8 mouse cellular contexts compared by ENCODE assay signal in the genomic region with DNA sequence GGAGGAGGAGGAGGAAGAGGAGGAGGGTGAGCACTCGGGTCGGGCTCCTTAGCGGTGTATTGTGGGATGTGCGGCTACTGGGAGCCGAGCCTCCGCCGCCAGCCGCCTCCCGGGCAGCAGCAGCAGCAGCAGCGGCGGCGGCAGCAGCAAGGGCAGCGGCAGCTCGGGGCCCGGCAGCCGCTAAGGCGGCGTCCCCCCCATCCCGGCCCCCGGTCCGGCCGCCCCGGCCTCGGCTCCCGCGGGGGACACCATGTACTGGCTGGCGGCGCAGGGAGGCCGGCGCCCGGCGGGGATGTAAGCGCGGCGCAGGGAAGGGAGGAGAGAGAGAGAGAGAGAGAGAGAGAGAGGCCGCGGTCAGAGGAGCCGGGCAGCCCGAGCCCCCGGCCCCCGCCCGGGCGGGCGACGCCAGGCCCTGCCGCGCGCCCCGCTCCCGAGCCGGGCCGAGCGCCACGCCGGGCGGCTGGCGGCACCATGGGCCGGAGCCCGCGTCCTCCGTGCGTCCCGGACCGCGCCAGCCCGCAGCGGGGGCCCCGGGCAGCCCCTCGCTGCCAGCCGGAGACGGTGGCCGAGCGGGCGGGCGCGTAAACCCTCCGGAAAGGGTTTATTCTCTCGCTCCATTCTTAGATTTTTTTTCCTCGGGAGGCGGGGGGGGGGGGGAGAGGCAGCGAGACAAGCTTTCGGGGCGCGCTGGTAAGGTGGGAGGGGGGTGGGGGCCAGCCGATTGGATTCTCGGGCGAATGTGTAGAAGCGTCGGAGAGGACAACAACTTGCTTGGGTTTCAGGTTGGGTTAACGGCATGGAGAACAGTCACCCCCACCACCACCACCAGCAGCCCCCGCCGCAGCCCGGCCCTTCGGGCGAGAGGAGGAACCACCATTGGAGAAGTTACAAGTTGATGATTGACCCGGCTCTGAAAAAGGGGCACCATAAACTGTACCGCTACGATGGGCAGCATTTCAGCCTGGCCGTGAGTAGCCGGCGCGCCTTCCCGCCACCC. TPM values are rescaled to one million over a fixed set of nuclear protein-coding genes. Genes with fewer than 3 reads are reported as not detected.
DNase-seq lines count a peak whose midpoint lies in the region; ATAC-seq and TF ChIP-seq lines count a peak whose summit lies in the region.

A gene (plus strand): TSS at position 33 of the 997 bp plus-strand sequence.

- TF ChIP-seq POLR2A in testis, adult 2 months (IDR thresholded peaks at IDR 0.05; ENCODE audit: control insufficient read depth, low read depth, low read length): 0 out of 2 replicates have a peak, but pooled peaks have one; percentile 3

- no peaks in the 10 kb centered on the region for H3K9me3 ChIP-seq in intestine, embryonic 14.5 days (ENCODE audit: control insufficient read depth, low read length)
- H3K9me3 ChIP-seq in limb, embryonic 15.5 days: no peaks in the 10 kb centered on the region

- peak within 1 kb of the TSS; percentile 99 for H3K9ac ChIP-seq in intestine, embryonic 14.5 days (ENCODE audit: low read length)
- peak within 1 kb of the TSS; percentile 100 for H3K9ac ChIP-seq in limb, embryonic 15.5 days

- peak within 1 kb of the TSS; percentile 100 for H3K4me2 ChIP-seq in intestine, embryonic 14.5 days (ENCODE audit: low read length)
- peak within 1 kb of the TSS; percentile 94 for H3K4me2 ChIP-seq in limb, embryonic 15.5 days

- no peak for TF ChIP-seq CTCF in testis, adult 2 months (IDR thresholded peaks at IDR 0.05; ENCODE audit: control insufficient read depth, insufficient read depth, insufficient replicate concordance, low read depth, low read length)

- no peaks in the 10 kb centered on the region for H3K27me3 ChIP-seq in testis, adult 2 months (ENCODE audit: control insufficient read depth, insufficient read depth, low read length)
- H3K27me3 ChIP-seq in intestine, embryonic 14.5 days (replicated peaks; ENCODE audit: control insufficient read depth, insufficient read depth, low read length): no peaks in the 10 kb centered on the region
- no peaks in the 10 kb centered on the region for H3K27me3 ChIP-seq in limb, embryonic 15.5 days

- peak within 1 kb of the TSS; percentile 94 for H3K27ac ChIP-seq in testis, adult 2 months (ENCODE audit: control insufficient read depth, insufficient read depth, low read depth, low read length)
- H3K27ac ChIP-seq in intestine, embryonic 14.5 days (ENCODE audit: low read depth): peak within 1 kb of the TSS; percentile 100
- peak within 1 kb of the TSS; percentile 99 for H3K27ac ChIP-seq in limb, embryonic 15.5 days

- no peak for ATAC-seq in intestine, embryonic 14.5 days (replicated peaks; ENCODE audit: low FRiP score, low TSS enrichment, low read depth)
- ATAC-seq in limb, embryonic 15.5 days (ENCODE audit: insufficient number of reproducible peaks, low FRiP score, low TSS enrichment, low read depth): no peak

- no peak for DNase-seq in testis, postnatal 10 days (ENCODE audit: low spot score)
- peak; percentile 65 for DNase-seq in cerebellum, adult 9-10 months
- peak; percentile 54 for DNase-seq in gastrocnemius, postnatal 10 days
- peak; percentile 74 for DNase-seq in intestine, embryonic 14.5 days (ENCODE audit: low spot score)
- DNase-seq in neural tube, embryonic 10.5 days (ENCODE audit: extremely low spot score, low spot score): peak; percentile 76
- no peak for DNase-seq in c-Kit-positive CD71-positive TER-119-positive erythroid progenitor cells, embryonic 14.5 days (ENCODE audit: low spot score)

- H3K4me3 ChIP-seq in testis, adult 2 months (ENCODE audit: control insufficient read depth, low read depth, low read length): peak within 1 kb of the TSS; percentile 94
- peak within 1 kb of the TSS; percentile 89 for H3K4me3 ChIP-seq in intestine, embryonic 14.5 days (ENCODE audit: low read depth, low read length)
- H3K4me3 ChIP-seq in limb, embryonic 15.5 days: peak within 1 kb of the TSS; percentile 88

- 1% methylated on average over 87 of the region's 103 CpGs for WGBS in intestine, embryonic 14.5 days
- WGBS in limb, embryonic 15.5 days: under 1% methylated on average over 58 of the region's 103 CpGs

- H3K4me1 ChIP-seq in testis, adult 2 months (ENCODE audit: control insufficient read depth, insufficient read depth, low read length): peaks cover 55% of the 10 kb centered on the region
- H3K4me1 ChIP-seq in intestine, embryonic 14.5 days (replicated peaks; ENCODE audit: control insufficient read depth, insufficient read depth, low read length): peaks cover 24% of the 10 kb centered on the region
- peaks cover 42% of the 10 kb centered on the region for H3K4me1 ChIP-seq in limb, embryonic 15.5 days

- peaks cover 3% of the 10 kb centered on the region for H3K36me3 ChIP-seq in testis, adult 2 months (ENCODE audit: control insufficient read depth, insufficient read depth, low read length)
- peaks cover 18% of the 10 kb centered on the region for H3K36me3 ChIP-seq in intestine, embryonic 14.5 days (ENCODE audit: control insufficient read depth, insufficient read depth, low read length)
- peaks cover 18% of the 10 kb centered on the region for H3K36me3 ChIP-seq in limb, embryonic 15.5 days

RNA-seq across cellular contexts. Expression of the gene that starts here (rescaled TPM):
- polyA plus RNA-seq in testis, adult 2 months (2012; rRNA removed): 11.3 and 13.7 TPM in 2 replicates
- 10 to 100 TPM; 11.0 to 17.1 TPM for total RNA-seq in gastrocnemius, postnatal 10 days (2021)
- polyA plus RNA-seq in intestine, embryonic 14.5 days (2014; fragmentation: Nextera tagmentation; extraction: Ambion mirVana): 10.3 and 10.6 TPM in 2 replicates
- polyA plus RNA-seq in limb, embryonic 15.5 days (2015; fragmentation: Nextera tagmentation; extraction: Ambion mirVana): 8.9 and 10.4 TPM in 2 replicates

Comparison
In these comparisons a context has a peak if more than half of its experiments do, and no peak if none do; other contexts are left out.
1. DNase-seq: peak in cerebellum, adult 9-10 months (single experiment), gastrocnemius, postnatal 10 days (single experiment), intestine, embryonic 14.5 days (single experiment) and neural tube, embryonic 10.5 days (single experiment); none in testis, postnatal 10 days (single experiment) and c-Kit-positive CD71-positive TER-119-positive erythroid progenitor cells, embryonic 14.5 days (single experiment).
2. Peak in every context shown above with its lines, with median percentiles within 50 percentile points of each other: H3K27ac ChIP-seq and H3K4me3 ChIP-seq.